Mouse (Mus musculus) bone marrow, adult 2 months (tissue): ENCODE results near the gene Gne.

Experiments
- CTCF ChIP-seq: fragments of 200-500 bp; IDR thresholded peaks from 2 replicates; pipeline ENCODE4 v1.5.1; 2011; ENCODE audit warnings: low read length, control low read depth; ENCODE audit not compliant: control insufficient read depth, insufficient read depth
- POLR2A ChIP-seq: fragments of 200-500 bp; IDR thresholded peaks from 2 replicates; pipeline ENCODE4 v1.6.1; 2011; ENCODE audit warnings: low read depth, mild to moderate bottlenecking, control low read depth, low read length, borderline replicate concordance; ENCODE audit not compliant: control insufficient read depth

GRCm38 (mm10) chr4:44107339-44107738 lies 23.4 kb upstream of the Gne start:
- TF ChIP-seq CTCF: no peak
- no peak for TF ChIP-seq POLR2A
